Mouse (Mus musculus): ENCODE data around the gene Abhd17c. TPM values are rescaled to one million over a fixed set of nuclear protein-coding genes. Genes with fewer than 3 reads are reported as not detected.

Gene Abhd17c
- total RNA-seq (2023), result 17.2 to 19.7 TPM (median 18.6 TPM) in 4 replicates

GRCm38 (mm10) chr7:84151001-84151959, at the start of gene Abhd17c:
TSS of gene Abhd17c (minus strand) at chr7:84151893.

DNA sequence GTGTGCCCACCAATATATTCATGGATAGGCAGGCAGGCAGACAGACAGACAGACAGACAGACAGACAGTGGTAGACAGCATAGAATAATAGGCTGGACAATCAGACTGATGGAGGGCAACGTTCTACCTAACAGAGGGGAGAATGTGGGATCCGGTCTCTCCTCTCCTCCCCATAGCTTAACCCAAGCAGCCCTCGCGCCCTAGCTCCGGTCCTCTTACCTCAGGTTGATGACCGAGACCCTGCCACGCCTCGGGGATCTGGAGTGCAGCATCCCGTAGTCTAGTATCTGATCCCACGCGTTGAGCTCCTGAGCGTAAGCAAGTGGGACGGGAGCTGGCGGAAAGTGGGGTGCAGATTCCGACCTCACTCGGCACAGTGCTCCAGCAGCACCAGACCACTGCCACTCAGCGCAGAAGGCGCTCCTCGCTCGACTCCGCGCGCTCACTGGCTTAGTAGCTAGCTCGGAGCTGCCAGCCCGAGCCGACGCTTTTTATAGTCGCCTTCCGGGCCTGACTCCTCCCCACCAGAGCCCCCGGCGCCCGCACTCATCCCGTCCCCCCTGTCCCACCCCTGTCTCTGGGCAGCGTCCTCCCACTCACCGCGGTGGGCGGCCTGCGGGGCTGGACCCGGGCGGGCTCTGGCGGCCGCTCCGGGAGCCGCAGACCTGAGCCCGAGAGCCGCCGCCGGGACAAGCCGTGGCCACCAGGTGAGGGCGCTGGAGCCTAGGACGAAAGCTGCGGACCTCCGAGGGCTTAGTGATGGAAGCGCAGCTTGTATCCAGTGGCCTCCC, 65.5 kb downstream of the Abhd17c start, which contains the start of gene Cemip:
Gene Cemip (minus strand): TSS at position 464 of the 791 bp plus-strand sequence.

Other genes starting within 250 kb of the Abhd17c start
- not detected in 4 replicates for gene Cemip, start 65.4 kb downstream of the Abhd17c start, total RNA-seq (2023)

All from B cell, adult 62 days (primary cell).